Mouse (Mus musculus): ENCODE measurements around the gene Plppr3. TPM values are rescaled to one million over a fixed set of nuclear protein-coding genes. Genes with fewer than 3 reads are reported as not detected.

Gene Plppr3
- polyA plus RNA-seq, 1 experiment from 2014 or later = 74.5 TPM

- Histone ChIP-seq H3K27me3 (no peaks in the 10 kb centered on the region), H3K9ac (no peak overlapping the region), H3K4me2 (no peak overlapping the region), H3K36me3 (peaks cover 99% of the 10 kb centered on the region), H3K4me3 (replicated peaks) (no peak overlapping the region), H3K9me3 (replicated peaks) (no peaks in the 10 kb centered on the region), H3K4me1 (peaks cover 71% of the 10 kb centered on the region), H3K27ac (peak overlapping the region; percentile 74)
- ATAC-seq (replicated peaks; ENCODE audit: low FRiP score) = no peak
- WGBS = 78% methylated on average over 23 of the region's 23 CpGs
Observed at GRCm38 (mm10) chr10:79862049-79862788, 12.2 kb downstream of the Plppr3 start.

GRCm38 (mm10) chr10:79861230-79862048 lies 13.0 kb downstream of the Plppr3 start:
- Histone ChIP-seq H3K4me3 (replicated peaks) (no peak overlapping the region), H3K4me2 (no peak overlapping the region), H3K27me3 (no peaks in the 10 kb centered on the region), H3K9me3 (replicated peaks) (no peaks in the 10 kb centered on the region), H3K4me1 (peaks cover 72% of the 10 kb centered on the region), H3K9ac (no peak overlapping the region), H3K27ac (peak overlapping the region; percentile 74), H3K36me3 (peaks cover 99% of the 10 kb centered on the region)
- WGBS = 62% methylated on average over 25 of the region's 25 CpGs
- ATAC-seq (replicated peaks; ENCODE audit: low FRiP score) = no peak

GRCm38 (mm10) chr10:79860079-79860911 lies 14.1 kb downstream of the Plppr3 start:
- Histone ChIP-seq H3K9me3 (replicated peaks) (no peaks in the 10 kb centered on the region), H3K27me3 (no peaks in the 10 kb centered on the region), H3K4me2 (0 out of 2 replicates have a peak overlapping the region, but pooled peaks have one; percentile 0), H3K4me1 (peaks cover 75% of the 10 kb centered on the region), H3K36me3 (peaks cover 92% of the 10 kb centered on the region), H3K9ac (no peak overlapping the region), H3K4me3 (replicated peaks) (no peak overlapping the region), H3K27ac (peak overlapping the region; percentile 100)
- no peak for ATAC-seq (replicated peaks; ENCODE audit: low FRiP score)
- WGBS = 87% methylated on average over 26 of the region's 26 CpGs

GRCm38 (mm10) chr10:79859116-79859515 lies 15.3 kb downstream of the Plppr3 start:
- no peaks in the 10 kb centered on the region for H3K9me3 ChIP-seq (replicated peaks)
- no peak overlapping the region for H3K4me3 ChIP-seq (replicated peaks)
- ATAC-seq (replicated peaks; ENCODE audit: low FRiP score) = no peak
- WGBS = 73% methylated on average over 11 of the region's 11 CpGs
- H3K4me2 ChIP-seq = no peak overlapping the region
- H3K9ac ChIP-seq = no peak overlapping the region
- H3K36me3 ChIP-seq = peaks cover 80% of the 10 kb centered on the region
- H3K4me1 ChIP-seq = peaks cover 68% of the 10 kb centered on the region
- peak overlapping the region; percentile 100; the same call in 1 of the 2 replicates for H3K27ac ChIP-seq
- H3K27me3 ChIP-seq = no peaks in the 10 kb centered on the region

- peak overlapping the region; percentile 96 for H3K4me3 ChIP-seq (replicated peaks)
- H3K27ac ChIP-seq = peak overlapping the region; percentile 100; the same call in 1 of the 2 replicates
- H3K4me1 ChIP-seq = peaks cover 71% of the 10 kb centered on the region
- 43% methylated on average over 17 of the region's 17 CpGs for WGBS
- peak overlapping the region; percentile 95 for H3K4me2 ChIP-seq
- ATAC-seq (replicated peaks; ENCODE audit: low FRiP score) = no peak
- H3K36me3 ChIP-seq = peaks cover 74% of the 10 kb centered on the region
- no peaks in the 10 kb centered on the region for H3K9me3 ChIP-seq (replicated peaks)
- 0 out of 2 replicates have a peak overlapping the region, but pooled peaks have one; percentile 99 for H3K9ac ChIP-seq
- H3K27me3 ChIP-seq = no peaks in the 10 kb centered on the region
Observed at GRCm38 (mm10) chr10:79858416-79859074, 15.9 kb downstream of the Plppr3 start.

- H3K9me3 ChIP-seq (replicated peaks) = no peaks in the 10 kb centered on the region
- H3K9ac ChIP-seq = peak overlapping the region; percentile 99
- H3K4me2 ChIP-seq = peak overlapping the region; percentile 95
- peaks cover 68% of the 10 kb centered on the region for H3K36me3 ChIP-seq
- H3K27me3 ChIP-seq = no peaks in the 10 kb centered on the region
- ATAC-seq (replicated peaks; ENCODE audit: low FRiP score) = no peak
- 57% methylated on average over 2 of the region's 2 CpGs for WGBS
- H3K4me1 ChIP-seq = peaks cover 75% of the 10 kb centered on the region
- H3K27ac ChIP-seq = peak overlapping the region; percentile 100
- peak overlapping the region; percentile 96 for H3K4me3 ChIP-seq (replicated peaks)
Observed at GRCm38 (mm10) chr10:79857894-79858293, 16.5 kb downstream of the Plppr3 start.

- H3K9me3 ChIP-seq (replicated peaks) = no peaks in the 10 kb centered on the region
- H3K4me2 ChIP-seq = peak overlapping the region; percentile 95
- H3K4me1 ChIP-seq = peaks cover 75% of the 10 kb centered on the region
- ATAC-seq (replicated peaks; ENCODE audit: low FRiP score) = no peak
- H3K4me3 ChIP-seq (replicated peaks) = peak overlapping the region; percentile 96
- peak overlapping the region; percentile 99 for H3K9ac ChIP-seq
- H3K36me3 ChIP-seq = peaks cover 63% of the 10 kb centered on the region
- 13% methylated on average over 4 of the region's 4 CpGs for WGBS
- no peaks in the 10 kb centered on the region for H3K27me3 ChIP-seq
- peak overlapping the region; percentile 100 for H3K27ac ChIP-seq
Observed at GRCm38 (mm10) chr10:79857452-79857811, 17.0 kb downstream of the Plppr3 start.

GRCm38 (mm10) chr10:79856704-79857451 lies 17.6 kb downstream of the Plppr3 start:
- Histone ChIP-seq H3K9ac (peak overlapping the region; percentile 99), H3K27me3 (no peaks in the 10 kb centered on the region), H3K4me2 (peak overlapping the region; percentile 95), H3K27ac (peak overlapping the region; percentile 100), H3K9me3 (replicated peaks) (no peaks in the 10 kb centered on the region), H3K4me3 (replicated peaks) (peak overlapping the region; percentile 96), H3K36me3 (peaks cover 58% of the 10 kb centered on the region), H3K4me1 (peaks cover 76% of the 10 kb centered on the region)
- no peak for ATAC-seq (replicated peaks; ENCODE audit: low FRiP score)
- 23% methylated on average over 7 of the region's 7 CpGs for WGBS

- H3K27ac ChIP-seq = peak overlapping the region; percentile 100
- peak overlapping the region; percentile 95 for H3K4me2 ChIP-seq
- H3K9me3 ChIP-seq (replicated peaks) = no peaks in the 10 kb centered on the region
- peaks cover 78% of the 10 kb centered on the region for H3K4me1 ChIP-seq
- 18% methylated on average over 6 of the region's 6 CpGs for WGBS
- H3K36me3 ChIP-seq = peaks cover 52% of the 10 kb centered on the region
- no peak for ATAC-seq (replicated peaks; ENCODE audit: low FRiP score)
- no peaks in the 10 kb centered on the region for H3K27me3 ChIP-seq
- peak overlapping the region; percentile 99 for H3K9ac ChIP-seq
- H3K4me3 ChIP-seq (replicated peaks) = peak overlapping the region; percentile 96
Observed at GRCm38 (mm10) chr10:79856280-79856679, 18.2 kb downstream of the Plppr3 start.

GRCm38 (mm10) chr10:79855558-79856184 lies 18.8 kb downstream of the Plppr3 start:
- peaks cover 76% of the 10 kb centered on the region for H3K4me1 ChIP-seq
- peak overlapping the region; percentile 96 for H3K4me3 ChIP-seq (replicated peaks)
- peaks cover 46% of the 10 kb centered on the region for H3K36me3 ChIP-seq
- H3K4me2 ChIP-seq = peak overlapping the region; percentile 95
- no peaks in the 10 kb centered on the region for H3K27me3 ChIP-seq
- peak overlapping the region; percentile 100 for H3K27ac ChIP-seq
- no peak for ATAC-seq (replicated peaks; ENCODE audit: low FRiP score)
- WGBS = 2% methylated on average over 10 of the region's 10 CpGs
- peak overlapping the region; percentile 99 for H3K9ac ChIP-seq
- no peaks in the 10 kb centered on the region for H3K9me3 ChIP-seq (replicated peaks)
